Comparison of ENCODE assay signal across 18 mouse cellular contexts in the genomic region with DNA sequence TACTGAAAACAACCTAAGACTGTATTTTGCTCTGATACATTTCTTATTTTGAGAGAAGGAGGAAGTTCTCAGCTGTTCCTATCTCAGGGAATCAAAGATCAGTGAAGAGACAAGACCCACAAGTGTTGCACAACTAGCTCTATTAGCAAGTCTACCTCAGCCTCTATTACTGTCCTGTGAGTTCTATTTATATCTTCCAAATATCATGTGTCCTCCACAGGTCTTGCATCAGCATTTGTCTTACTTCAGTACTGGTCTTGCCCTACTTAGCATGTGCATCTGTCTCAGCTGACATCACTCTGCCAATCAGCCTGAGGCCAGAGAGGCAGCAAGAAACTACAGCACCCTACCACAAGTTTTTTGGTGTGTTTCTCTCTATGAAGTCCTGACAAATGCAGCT. TPM values are rescaled to one million over a fixed set of nuclear protein-coding genes. Genes with fewer than 3 reads are reported as not detected.
DNase-seq lines count a peak whose midpoint lies in the region; ATAC-seq and TF ChIP-seq lines count a peak whose summit lies in the region.
"Had no signal": no experiment of that assay in that cellular context is flagged by ENCODE, and none has a peak within 500 bp of the region (broad histone marks: within the 10 kb centered on the region; RNA-seq: fewer than 3 reads in every experiment).

No protein-coding gene starts in this region.

- peak; percentile 39 for DNase-seq in gastrocnemius, adult 2 months
- no peak for DNase-seq in gastrocnemius, postnatal 14 days
- peak; percentile 84 for DNase-seq in 416B (ENCODE audit: low read depth)
- DNase-seq in heart, postnatal 14 days, result no peak
- DNase-seq: adrenal gland, postnatal 10 days; cerebellum, adult 9-11 months; kidney, adult 8-10 months; kidney, postnatal 14 days; left cerebral cortex, postnatal 4 days; midbrain, embryonic 14.5 days; thymus, postnatal 25 days had no signal

- H3K27ac ChIP-seq in gastrocnemius, adult 2 months, result peak overlapping the region; percentile 86
- H3K27ac ChIP-seq in bone marrow macrophage, adult 2 months (ENCODE audit: insufficient read depth, low read depth, low read length), result peak overlapping the region; percentile 73
- H3K27ac ChIP-seq: layer of hippocampus, adult 2 months; liver, embryonic 12.5 days; lung, embryonic 15.5 days had no signal

- H3K4me3 ChIP-seq in gastrocnemius, adult 2 months, result no peak overlapping the region
- no peak overlapping the region for H3K4me3 ChIP-seq in bone marrow macrophage, adult 2 months (ENCODE audit: insufficient read depth, low read length)
- H3K4me3 ChIP-seq: layer of hippocampus, adult 2 months; liver, embryonic 12.5 days; lung, embryonic 15.5 days had no signal

- intact Hi-C loops in gastrocnemius, adult 2 months (cut with DNase I), result loop anchor here (2.0 kb wide), 1 partner anchor 19 kb away; no protein-coding TSS in a partner anchor
- intact Hi-C loops in gastrocnemius, postnatal 14 days (cut with DNase I; ENCODE audit: low total_unique reads), result no loop called here
- intact Hi-C loops in heart, postnatal 14 days (cut with DNase I), result no loop called here

- no peak for TF ChIP-seq POLR2A in bone marrow macrophage, adult 2 months (IDR thresholded peaks at IDR 0.05; ENCODE audit: borderline replicate concordance, low read depth, low read length)

- peaks cover 3% of the 10 kb centered on the region; the same call in 1 of the 2 replicates for H3K4me1 ChIP-seq in bone marrow macrophage, adult 2 months (ENCODE audit: control insufficient read depth, insufficient read depth, low read length)
- H3K4me1 ChIP-seq: liver, embryonic 12.5 days; lung, embryonic 15.5 days had no signal

- peak; percentile 94 for ATAC-seq in monocyte, adult 5-6 weeks (replicated peaks; ENCODE audit: insufficient number of reproducible peaks, low FRiP score, low TSS enrichment, poor library complexity, severe bottlenecking)
- ATAC-seq in megakaryocyte-erythroid progenitor cell, adult 5-6 weeks (replicated peaks; ENCODE audit: low FRiP score, low TSS enrichment, poor library complexity, severe bottlenecking), result no peak
- ATAC-seq: forebrain, embryonic 16.5 days; liver, embryonic 12.5 days had no signal

- TF ChIP-seq CTCF in gastrocnemius, adult 2 months (IDR thresholded peaks at IDR 0.05), result no peak
- no peak for TF ChIP-seq CTCF in bone marrow macrophage, adult 2 months (IDR thresholded peaks at IDR 0.05; ENCODE audit: low read depth, low read length)

RNA-seq across cellular contexts. Expression of gene Fam174a, which starts 26.2 kb away (rescaled TPM):
- 10 to 100 TPM; 32.8 to 37.8 TPM for total RNA-seq in gastrocnemius, adult 2 months (2021)
- total RNA-seq in gastrocnemius, postnatal 14 days (2021), result 10 to 100 TPM; 23.6 to 24.0 TPM
- 94.4 and 115 TPM in 2 replicates for polyA plus RNA-seq in bone marrow macrophage, adult 2 months (2012; ENCODE audit: insufficient read depth, insufficient read length, missing spikeins)
- total RNA-seq in monocyte, adult 5-6 weeks (2017), result 33.5 to 53.2 TPM (median 50.9 TPM) in 3 replicates
- 10 to 100 TPM; 19.7 to 23.4 TPM for total RNA-seq in heart, postnatal 14 days (2021)
- 5.3 and 8.9 TPM in 2 replicates for total RNA-seq in megakaryocyte-erythroid progenitor cell, adult 5-6 weeks (2014; fragmentation: Nextera tagmentation)
- total RNA-seq in megakaryocyte-erythroid progenitor cell, adult 5-6 weeks (2017), result 4.4 and 13.0 TPM in 2 replicates

Comparison
In these comparisons a context has a peak if more than half of its experiments do, and no peak if none do; other contexts are left out.
1. DNase-seq: peak in gastrocnemius, adult 2 months (single experiment) and 416B (single experiment); none in gastrocnemius, postnatal 14 days (single experiment) and heart, postnatal 14 days (0 of 2).